Mouse (Mus musculus) MEL (cell line): ENCODE measurements around the gene Slc22a23.

ENCODE experiments used
- POLR2A ChIP-seq, 2 experiments: IDR thresholded peaks; 2 replicates each; pipeline ENCODE4 v1.6.1; 2011 to 2012; ENCODE audit warnings: low read length in 2 of 2, mild to moderate bottlenecking in 2 of 2, control low read depth in 1 of 2, improper control_type of control experiment in 1 of 2, low read depth in 1 of 2, moderate library complexity in 1 of 2; ENCODE audit not compliant: control insufficient read depth in 1 of 2, insufficient read depth in 1 of 2, poor library complexity in 1 of 2
- ZKSCAN1 ChIP-seq: IDR thresholded peaks from 2 replicates; pipeline ENCODE4 v1.6.1; 2012; ENCODE audit warnings: low read depth, mild to moderate bottlenecking, inconsistent platforms, low read length, improper control_type of control experiment, moderate library complexity

DNA sequence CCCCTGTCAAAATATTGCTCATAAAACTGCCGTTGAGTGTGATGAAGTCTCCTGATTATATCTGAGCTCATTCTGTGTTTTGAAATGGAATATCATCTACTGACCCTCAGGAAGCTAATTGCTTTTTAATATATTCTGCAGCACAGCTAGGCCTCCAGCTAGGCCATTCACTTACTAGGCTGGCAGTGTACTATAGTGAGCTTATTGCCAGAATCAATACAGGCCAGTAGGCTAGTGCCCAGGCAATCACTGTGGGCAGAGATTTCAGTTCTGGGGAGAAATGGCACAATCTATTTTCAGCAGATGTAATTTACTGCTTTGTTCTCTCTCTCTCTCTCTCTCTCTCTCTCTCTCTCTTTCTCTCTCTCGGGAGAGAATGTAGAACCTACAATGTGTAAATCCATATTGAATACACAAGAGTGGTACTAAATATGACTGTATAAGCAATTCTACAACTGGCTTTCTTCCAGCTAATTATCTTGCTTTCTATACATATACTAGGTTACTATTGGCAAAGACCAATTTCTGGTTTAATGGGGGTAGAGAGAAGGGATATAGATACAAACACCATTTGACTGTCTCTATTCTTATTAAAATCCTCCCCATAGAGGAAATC lies 75.5 kb downstream of the Slc22a23 start:
- no peak for TF ChIP-seq POLR2A (IDR thresholded peaks at IDR 0.05; ENCODE audit: control insufficient read depth in 1 of 2, insufficient read depth in 1 of 2, low read depth in 1 of 2, low read length in 2 of 2, poor library complexity in 1 of 2)
- no peak for TF ChIP-seq ZKSCAN1
